Mouse (Mus musculus) small intestine, adult 2 months (tissue): ENCODE measurements at regions not wholly inside any gene's neighbourhood (a gene's known extent, or its start where the extent isn't known, plus 50 kb on each side); places are given as distances from the start of the nearest gene placed in this dataset.

ENCODE experiments used
- CTCF ChIP-seq: fragments of 200-500 bp; IDR thresholded peaks from 2 replicates; pipeline ENCODE4 v1.5.1; 2012; ENCODE audit warnings: low read depth, mild to moderate bottlenecking, control low read depth, inconsistent platforms, low read length, moderate library complexity, mixed read lengths; ENCODE audit not compliant: insufficient replicate concordance, insufficient read length; ENCODE audit errors: extremely low read depth
- POLR2A ChIP-seq: fragments of 200-500 bp; IDR thresholded peaks from 2 replicates; pipeline ENCODE4 v1.6.1; 2012; ENCODE audit warnings: low read depth, mild to moderate bottlenecking, control low read depth, inconsistent platforms, low read length, moderate library complexity

- no peak for TF ChIP-seq CTCF
- no peak for TF ChIP-seq POLR2A
Measured at GRCm38 (mm10) chr3:56740902-56741301, 557.4 kb upstream of the Nbea start.
